Mouse (Mus musculus) right cerebral cortex, postnatal 36 days (tissue): Measurements from ENCODE around the gene Spocd1.
"Not testable (repeated sequence)": the region's sequence is repeated elsewhere in the genome, so short reads cannot be mapped to it uniquely, and the experiment has no call there.

Source experiments
- DNase-seq, 2 experiments: peaks; one replicate each; pipeline ENCODE4 v3.0.0; 2022; ENCODE audit warnings: low spot score in 2 of 2, mixed read lengths in 1 of 2

The Spocd1 gene

DNA sequence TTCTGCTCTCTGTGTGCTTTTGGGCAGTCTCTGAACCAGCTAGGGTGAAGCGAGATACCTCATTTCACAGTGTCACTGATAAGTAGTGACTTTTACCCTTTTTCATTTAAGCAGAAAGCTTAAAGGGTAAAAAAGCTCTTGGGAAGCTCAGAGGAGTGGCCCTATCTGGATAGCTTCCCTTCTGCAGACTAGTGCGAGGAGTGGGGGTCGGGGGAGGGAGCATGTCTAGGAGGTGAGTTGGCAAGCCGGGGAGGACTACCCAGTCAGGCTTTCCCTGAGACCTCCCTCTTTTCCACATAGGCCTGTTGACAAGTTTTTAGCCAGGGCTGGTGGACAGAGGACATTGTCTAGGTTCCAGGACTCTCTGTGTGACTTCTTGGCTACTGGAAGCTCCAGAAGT lies at the start of gene Spocd1:
TSS of gene Spocd1 (plus strand) at position 301 of the 400 bp plus-strand sequence.
- no peak for DNase-seq

DNA sequence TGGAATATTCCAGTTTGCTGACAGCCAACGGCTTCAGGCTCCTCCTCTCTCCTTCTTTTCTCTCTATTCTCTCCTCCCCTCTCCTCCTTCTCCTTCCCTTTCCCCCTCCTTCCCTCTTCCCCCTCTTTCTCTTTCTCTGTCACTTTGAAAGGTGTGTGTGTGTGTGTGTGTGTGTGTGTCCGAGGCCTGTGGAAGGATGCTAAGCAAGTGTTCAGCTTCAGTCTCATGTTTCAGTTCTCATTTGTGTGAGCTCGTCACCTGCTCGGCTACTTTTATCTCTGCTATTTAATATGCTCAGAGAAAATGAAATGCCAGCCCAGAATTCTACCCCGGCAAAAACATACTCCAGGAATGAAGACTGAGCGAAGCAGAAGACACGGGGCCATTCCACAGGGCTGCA lies 48.4 kb upstream of the Spocd1 start:
- no peak for DNase-seq

DNA sequence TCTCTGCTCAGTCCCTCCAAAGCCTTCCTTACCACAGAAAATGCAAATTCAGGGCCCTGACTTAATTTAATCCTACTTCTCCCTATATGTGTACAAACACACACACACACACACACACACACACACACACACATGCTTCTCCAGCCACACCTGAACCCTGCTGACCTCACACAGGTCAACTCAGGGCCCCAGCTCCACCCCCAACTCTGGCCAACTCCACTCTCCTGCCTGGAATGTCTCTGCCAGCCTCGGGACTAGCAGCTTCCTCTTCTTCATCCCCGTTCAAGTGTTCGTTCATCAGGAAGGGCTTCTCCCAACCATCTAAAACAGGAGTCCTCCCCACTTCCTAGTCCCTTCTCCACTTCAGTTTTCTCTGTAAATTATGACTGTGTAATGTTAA lies 47.4 kb upstream of the Spocd1 start:
- DNase-seq: no peak

DNA sequence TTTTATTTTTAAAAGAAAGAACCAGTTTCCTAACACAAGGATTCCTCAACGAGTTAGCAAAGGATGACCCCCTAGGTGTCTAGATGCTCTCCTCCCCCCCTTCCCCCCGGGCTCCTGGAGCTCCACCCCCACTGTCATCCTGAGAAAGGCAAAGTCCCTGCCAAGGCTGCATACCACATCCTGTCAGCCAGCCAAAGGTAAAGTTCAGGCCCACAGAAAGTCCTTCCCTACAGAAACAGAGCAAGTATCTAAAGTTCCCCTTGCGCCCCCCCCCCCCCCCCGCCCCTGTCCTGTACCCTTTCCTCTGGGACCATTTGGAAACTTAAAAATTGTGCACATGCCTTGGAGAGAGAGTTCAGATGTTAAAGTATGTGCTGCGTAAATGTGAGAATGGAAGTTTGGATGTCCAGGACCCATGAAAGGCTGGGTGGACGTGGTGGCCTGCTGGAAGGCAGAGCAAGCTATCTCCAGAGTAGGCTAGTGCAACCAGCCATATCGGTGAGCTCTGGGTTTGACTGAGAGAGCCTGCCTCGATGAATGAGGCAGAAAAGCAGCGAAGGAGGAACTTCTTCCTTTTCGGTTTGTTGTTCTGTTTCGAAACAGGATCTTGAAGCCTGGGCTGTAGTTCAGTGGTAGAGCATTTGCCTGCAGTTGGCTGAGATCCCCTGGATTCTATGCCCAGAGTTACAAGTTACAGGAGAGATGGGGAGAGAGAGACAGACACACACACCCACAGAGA lies 46.3 kb upstream of the Spocd1 start:
- peak; percentile 11 to 25 for DNase-seq

DNA sequence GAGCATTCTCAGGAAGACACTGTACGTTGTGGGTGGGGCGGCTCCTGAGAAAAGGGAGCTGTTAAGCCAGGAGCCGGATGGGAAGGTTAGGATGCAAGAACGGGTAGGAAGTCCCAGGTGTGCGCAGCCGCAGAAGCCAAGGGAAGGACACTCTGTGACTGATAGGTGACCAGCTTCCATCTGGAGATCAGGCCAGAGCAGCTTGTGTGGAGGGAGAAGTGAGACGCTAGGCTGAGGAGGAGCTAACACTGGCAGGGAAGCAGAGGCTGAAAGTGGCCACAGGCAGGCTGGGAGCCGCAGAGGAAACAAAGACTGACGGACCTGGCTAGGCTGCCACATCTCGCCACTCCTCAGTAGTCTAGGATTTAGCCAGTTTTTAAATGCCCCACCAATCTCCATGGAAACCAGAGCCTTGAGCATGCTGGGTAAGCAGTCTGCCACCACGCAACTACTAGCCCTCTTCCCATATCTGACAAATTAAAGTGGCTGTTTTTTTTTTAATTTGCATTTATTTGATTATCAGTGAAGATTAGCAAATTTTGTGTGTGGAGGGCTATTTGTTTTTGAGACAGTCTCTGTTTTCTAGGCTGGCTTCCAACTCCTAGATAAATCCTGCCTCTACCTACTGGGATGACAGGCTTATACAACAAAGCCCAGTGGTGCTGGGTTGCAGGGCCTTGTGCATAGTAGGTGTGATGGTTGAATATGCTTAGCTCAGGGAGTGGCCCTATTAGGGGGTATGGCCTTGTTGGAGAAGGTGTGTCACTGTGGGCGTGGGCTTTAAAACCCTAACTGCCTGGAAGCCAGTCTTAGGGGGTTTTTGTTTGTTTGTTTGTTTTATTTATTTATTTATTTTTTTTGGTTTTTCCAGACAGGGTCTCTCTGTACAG lies 44.8 kb upstream of the Spocd1 start:
- DNase-seq: peak; percentile 25 to 36

DNA sequence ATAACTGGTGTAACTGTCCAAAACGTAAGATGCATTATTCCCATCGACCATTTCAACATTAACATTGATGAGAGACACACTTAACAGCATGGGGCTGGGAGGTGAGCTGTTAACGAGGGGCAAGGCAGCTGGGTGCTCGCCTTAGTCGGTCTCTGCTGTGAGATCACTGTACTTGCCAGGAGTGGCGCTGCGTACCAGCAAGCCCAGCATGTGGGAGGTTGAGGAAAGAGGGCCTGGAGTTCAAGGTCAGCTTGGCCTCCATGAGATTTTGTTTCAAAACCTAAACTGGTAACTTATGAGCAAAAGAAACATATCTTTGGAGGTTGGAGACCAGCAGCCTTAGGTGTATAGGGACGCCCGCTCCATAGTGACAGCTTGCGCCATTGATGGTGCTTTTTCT lies 39.4 kb upstream of the Spocd1 start:
- DNase-seq: no peak

DNA sequence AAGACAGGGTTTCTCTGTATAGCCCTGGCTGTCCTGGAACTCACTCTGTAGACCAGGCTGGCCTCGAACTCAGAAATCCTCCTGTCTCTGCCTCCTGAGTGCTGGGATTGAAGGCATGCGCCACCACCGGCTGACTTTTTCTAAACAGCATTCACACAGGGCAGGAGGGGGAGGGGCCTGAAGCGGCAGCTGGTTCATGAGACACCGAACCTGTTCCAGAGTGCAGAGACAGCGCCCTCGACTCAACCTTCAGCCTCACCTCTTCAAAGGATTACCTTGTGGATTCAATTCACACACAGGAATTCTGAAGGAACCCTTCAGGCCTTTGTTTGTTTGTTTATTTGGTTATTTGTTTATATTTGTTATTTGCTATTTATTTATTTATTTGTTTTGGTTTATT lies 39.0 kb upstream of the Spocd1 start:
- no peak for DNase-seq

DNA sequence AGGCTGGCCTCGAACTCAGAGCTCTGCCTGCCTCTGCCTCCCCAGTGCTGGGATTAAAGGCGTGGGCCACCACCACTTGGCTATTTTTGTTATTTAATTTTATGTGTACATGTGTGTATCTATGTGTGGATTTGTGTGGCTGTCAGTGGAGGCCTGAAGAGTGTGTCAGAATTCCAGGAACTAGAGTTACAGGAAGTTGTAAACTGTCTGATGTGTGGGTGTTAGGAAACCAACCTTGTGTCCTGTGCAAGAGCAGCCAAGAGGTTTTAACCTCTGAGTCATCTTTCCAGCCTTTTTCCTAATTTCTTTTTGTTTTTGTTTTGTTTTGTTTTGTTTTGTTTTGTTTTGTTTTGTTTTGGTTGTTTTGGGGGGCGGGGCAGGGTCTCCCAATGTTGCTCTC lies 34.2 kb upstream of the Spocd1 start:
- DNase-seq: no peak

DNA sequence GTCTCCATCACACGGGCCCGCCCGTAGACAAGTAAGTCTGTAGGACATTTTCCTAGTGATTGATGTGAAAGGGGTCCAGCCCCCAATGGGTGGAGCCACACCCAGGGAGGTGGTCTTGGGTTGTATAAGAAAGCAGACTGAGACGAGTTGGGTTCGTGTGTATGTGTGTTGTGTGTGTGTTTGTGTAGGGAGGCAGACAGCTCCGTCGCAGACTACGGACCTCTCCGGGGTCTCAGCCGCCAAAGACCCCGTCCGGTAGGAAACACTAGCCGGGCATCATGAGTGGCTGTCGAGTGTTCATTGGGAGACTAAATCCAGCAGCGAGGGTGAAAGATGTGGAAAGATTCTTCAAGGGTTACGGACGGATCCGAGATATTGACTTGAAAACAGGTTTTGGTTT lies 30.2 kb upstream of the Spocd1 start:
- DNase-seq: not testable (repeated sequence)

DNA sequence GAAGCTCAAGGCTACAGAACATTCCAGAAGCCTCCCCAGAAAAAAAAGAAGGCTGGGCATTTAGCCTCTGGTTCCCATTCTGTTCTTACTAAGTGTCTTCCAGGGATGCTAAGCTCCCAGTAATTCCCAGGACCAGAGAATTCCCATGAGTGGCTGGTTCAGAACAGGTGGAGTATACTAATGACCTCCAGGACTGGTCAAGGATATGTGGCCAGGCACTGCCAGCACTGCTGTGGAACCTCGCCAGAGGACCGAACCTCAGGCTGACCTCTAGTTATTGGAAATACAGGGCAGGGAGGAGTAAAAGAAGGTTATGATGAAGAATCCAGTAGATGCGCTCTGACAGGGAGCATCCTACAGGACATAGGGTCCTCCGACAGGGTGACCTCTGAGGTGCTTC lies 26.7 kb upstream of the Spocd1 start:
- no peak for DNase-seq

DNA sequence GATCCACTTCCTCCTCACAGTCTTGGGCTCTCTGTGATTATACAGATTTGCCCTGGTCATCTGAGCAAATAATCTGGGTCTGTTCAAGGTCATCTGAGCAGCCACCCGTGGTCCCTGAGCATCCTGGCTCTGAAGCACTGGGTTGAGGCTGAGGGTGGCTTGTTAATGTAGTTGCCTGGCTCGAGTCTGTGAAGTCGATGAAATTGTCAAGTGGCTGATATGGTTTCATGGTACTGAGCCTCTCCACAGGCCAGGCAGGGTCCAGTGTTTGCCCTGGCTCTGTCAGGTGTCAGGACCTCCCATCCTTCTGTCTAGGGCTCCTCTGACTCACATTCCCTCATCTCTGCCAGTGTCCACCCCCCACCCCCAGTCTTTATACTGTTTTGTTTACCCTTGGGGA lies 25.5 kb upstream of the Spocd1 start:
- DNase-seq: no peak

DNA sequence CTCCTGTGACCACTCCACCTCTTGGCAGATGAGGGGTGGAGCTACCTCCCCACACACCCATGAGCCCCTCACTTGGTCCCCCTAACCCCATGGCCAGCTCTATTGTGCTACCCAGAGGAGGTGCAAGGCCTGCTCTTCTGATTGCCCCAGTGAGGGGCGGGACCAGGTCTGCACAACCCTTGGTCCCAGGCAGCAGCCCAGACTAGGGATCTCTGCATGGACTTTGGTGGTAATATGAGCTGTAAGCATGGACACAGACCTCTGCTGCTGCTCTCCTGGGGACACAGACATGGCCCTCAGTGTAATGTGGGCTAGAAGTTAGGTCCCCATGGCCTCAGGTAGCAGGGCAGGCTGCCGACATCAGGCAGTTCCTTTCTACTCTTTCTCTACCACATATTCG lies 24.0 kb upstream of the Spocd1 start:
- no peak for DNase-seq

DNA sequence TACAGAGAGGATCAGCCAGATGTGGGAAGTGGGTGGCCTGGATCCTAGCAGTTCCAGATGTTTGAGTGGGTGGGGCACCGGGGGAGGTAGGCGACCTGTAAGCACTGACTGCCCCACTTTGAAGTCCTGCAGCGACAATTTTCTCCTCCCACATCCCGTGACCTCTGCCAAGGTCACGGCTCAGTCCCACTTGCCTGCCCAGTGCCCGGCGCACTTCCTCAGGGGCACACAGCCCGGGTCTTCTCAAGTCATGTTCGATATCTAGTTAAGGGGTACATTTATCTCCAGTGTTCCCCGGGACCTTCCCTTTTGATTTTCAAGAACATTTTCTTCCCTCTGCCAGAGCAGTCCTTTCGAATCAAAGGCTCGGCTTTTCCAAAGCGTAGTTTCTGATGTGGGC lies 23.0 kb upstream of the Spocd1 start:
- no peak for DNase-seq

DNA sequence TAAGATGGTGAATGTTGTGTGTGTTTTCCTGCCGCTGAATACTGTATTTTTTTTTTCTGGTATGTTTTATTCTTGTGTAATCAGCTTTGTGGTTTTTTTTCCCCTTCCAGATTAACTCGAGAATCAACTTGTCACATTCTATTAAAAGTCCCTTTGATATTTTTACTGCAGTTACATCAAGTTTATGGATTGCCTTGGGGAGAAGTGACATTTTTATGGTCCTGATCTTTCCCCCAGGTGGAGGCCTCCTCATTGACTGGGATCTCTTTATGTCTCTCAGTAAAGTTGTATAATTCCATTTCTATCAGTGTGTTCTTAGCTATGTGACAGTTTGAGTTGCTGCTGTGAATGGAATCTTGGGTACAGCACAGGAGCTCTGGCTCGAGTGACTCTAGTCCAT lies 20.2 kb upstream of the Spocd1 start:
- no peak for DNase-seq

DNA sequence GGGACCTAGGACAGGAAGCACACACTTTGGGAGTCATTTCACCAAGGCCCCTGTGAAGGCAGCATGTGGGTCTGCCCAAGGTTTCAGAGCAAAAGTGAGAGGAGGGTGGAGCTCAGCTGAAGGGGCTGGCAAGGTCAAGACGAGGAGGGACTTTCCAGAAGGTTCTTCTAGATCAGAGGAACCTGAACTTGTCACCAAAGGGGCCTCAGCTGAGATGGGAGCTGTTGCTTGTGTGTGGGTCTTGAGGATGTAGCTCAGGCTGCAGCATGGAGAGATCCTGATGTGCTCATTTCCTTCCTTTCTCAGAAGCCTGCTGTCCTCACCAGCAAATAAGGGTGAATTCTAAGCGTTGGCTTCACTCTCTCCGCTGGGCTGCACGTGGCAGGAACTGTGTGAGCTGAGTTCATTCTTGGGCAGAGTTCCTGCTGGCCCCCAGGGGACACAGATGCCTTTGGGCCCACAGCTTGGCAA lies 19.8 kb upstream of the Spocd1 start:
- DNase-seq: no peak

DNA sequence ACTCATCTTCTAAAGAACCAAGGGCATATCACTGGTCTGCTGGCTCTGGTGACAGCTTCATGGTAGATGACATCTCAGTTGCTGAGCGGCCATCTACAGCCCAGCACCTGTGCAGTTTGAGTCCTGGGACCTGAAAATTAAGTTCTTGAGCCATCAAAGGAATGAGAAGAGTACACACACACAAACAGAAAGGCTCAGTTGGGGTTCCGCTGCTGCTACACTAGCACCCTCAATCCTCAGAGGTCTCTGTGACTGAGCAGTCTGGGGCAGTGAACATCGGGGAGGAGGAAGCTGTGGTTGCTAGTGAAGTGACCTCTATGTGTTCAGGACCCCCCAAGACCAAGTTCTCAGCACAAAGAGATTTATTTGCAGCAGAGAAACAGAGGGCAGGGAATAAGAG lies 16.1 kb upstream of the Spocd1 start:
- no peak for DNase-seq

DNA sequence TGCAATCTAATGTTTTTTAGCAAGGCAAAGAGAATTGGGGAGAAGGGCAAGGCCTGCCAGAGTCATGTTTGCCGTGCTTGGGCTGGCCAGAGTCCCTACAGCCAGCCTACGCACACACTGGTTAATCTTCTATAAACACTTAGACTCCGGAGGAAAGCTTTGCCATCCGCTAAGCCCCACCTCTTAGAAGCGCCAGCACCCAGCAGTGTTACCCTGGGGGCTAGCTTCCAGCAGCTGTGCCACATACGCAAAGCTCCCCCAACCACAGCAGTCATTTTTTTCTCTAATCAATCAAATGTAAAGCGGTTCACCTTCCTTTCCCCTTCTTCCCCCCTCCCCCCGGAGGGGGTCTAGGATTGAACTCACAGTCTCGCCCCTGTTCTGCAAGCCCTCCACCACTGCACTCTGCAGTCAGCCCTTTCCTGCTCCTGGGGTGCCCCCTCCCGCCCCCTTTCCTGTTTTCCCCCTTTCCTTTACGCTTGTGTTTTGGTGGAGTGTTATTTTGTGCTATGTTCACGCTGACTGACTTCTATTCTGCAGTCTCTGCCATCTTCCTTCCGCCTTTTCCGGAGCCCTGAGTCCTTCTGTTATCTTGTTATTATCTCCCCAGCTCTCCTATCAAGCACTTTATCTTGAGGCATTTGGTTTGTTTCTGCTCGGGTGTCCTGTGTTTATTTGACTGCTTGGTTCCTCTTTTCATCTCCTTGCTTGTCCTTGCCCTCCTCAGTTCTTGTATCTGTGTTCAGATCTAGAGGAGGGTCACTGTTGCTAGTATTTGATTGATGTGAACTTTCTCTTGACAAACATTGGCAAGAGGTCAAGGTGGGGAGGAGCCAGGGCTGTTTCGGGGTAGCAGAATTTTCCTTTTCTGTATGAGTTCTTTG lies 15.0 kb upstream of the Spocd1 start:
- no peak for DNase-seq

DNA sequence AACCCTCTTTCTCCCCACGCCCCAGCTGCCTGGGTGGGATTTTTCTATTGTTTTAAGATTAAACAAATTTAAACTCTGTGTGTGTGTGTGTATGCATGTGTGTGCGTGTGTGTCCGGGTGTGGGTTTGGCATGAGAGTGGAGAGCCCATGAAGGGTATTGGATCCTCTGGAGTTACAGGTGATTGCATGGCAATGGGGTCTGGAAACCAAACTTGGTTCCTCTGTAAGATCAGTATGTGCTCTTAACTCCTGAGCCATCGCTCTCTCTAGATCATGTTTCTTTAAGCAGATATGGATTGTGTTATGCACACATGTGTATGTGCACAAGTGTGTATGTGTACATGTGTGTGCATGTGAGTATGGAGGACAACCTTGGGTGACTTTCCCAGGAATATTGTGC lies 14.4 kb upstream of the Spocd1 start:
- no peak for DNase-seq

DNA sequence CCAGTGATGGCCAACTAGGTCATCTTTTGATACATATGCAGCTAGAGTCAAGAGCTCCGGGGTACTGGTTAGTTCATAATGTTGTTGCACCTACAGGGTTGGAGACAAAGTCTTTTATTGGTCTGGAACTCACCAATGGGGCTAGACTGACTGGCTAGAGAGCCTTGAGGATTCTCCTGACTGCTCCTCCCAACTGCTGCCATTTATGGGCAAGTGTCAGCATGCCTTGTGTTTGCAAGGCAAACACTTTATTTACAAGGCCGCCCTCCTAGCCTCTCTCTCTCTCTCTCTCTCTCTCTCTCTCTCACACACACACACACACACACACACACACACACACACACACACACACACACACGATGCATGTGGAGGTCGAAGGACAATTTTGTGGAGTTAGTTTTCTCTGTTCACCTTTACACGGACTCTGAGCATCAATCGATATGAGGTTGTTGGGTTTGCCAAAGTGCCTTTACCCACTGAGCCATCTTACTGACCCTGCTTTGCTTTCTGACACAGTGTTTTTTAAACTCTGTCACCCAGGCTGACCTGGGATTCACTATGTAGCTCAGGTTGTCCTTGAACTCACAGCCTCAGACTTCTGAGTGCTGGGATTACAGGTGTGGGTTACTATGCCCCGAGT lies 13.6 kb upstream of the Spocd1 start:
- DNase-seq: no peak

DNA sequence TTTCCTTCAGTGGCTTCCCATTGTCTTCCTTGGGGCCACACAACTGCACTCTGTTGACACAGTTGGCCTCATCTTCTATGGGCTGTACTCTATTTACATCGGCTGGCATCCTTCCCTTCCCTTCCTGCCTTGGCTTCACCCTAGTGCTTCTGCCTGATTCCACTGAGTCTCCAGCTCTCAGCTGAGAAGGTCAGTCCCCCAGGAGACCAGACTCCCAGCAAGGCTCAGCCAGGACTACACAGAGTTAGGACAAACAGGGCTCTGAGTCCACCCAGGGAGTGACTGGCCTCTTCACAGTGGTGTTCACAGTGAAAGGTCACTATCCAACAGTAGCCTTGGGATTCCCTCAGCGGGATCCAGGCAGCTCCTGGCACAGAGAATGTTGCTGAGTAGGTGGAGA lies 12.9 kb upstream of the Spocd1 start:
- no peak for DNase-seq

DNA sequence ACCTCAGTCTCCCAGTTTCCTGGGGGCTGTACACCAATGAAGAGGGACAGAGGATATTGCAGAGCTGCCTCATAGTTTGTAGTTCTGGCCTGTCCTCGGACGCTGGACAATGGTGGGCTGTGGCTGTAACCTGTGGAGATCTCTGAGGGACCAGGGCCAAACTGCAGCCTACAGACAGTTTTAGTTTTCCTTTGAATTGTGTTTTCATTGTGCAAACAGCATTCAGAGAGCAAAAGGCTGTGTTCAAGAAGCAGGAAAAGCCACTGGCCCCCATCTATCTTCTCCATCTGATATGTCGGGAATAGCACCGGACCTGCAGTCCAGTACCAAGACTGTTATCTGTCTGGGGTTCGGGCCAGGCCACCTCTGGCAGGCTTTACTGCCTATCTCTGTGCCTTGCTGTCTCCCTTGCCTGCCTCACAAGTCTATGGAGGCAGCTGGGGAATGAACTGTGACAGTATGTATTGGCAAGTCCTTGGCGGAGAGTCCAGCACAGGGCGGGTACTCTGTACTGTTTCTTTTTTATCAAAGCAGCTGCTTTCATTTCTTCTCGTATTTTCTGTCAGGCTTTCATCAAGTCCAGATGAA lies 11.9 kb upstream of the Spocd1 start:
- DNase-seq: no peak
